Mouse (Mus musculus) testis, postnatal 10 days (tissue): ENCODE data around the gene Snu13.

Experiments used
- DNase-seq: peaks from one replicate; pipeline ENCODE4 v3.0.0; 2021; ENCODE audit warnings: low spot score

The Snu13 gene

DNA sequence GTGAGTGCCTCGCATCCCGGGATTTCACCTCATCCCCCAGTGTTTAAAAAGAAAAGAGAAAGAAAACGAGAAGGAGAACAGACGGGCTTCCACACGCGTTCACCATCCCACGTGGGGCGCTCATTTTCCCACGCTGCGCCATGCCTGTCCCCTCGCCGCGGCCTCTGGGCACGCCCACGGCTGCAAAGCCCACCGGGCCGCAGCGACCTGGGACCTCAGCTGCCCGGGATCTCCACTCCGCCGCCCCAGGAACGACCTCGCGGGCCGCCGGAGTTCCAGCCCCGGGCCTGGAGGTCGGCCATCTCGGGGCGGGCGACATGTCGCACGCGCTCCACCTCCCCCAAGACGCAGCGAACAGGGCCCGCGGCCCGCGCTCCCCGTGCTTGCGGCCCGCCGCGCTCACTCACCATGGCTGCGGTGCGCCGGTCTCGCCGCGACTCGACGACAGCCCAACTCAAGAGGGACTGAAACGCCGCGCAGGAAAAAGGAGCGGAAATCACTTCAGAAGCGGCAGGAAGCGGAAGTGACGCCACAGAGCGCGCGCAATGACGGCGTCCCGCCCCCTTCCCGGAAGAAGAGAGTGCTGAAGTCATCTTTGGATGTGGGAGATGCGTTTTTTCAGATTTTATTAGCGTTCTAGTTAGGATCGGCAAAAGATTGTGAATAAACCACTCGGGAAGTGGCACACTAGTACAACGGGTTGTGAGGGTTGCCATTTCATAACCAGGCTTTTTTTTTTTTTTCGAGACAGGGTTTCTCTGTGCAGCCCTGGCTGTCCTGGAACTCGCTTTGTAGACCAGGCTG lies at the start of gene Snu13:
Gene Snu13, minus strand, starts transcription at position 519 of the 804 bp plus-strand sequence.
- DNase-seq = peak; percentile 94

DNA sequence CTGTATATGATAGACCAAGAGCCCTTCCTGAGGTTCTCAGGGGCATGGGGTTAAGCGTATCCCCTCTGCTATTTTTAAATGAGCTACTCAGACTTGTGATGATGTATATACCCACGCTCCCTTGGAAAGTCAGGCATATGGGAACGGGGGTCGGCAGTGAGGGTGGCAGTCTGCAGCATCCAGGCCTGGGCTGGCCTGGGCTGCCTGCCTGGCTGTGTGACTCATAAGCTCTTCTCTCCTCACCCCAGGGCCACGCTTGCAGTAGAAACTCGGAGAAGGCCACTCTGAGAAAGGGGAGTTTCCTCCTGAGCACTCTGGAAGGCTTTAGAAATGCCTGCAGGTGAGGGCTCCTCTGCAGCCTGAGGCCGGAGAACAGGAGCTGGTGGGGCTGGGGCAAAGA lies 43.7 kb upstream of the Snu13 start:
- DNase-seq = no peak

DNA sequence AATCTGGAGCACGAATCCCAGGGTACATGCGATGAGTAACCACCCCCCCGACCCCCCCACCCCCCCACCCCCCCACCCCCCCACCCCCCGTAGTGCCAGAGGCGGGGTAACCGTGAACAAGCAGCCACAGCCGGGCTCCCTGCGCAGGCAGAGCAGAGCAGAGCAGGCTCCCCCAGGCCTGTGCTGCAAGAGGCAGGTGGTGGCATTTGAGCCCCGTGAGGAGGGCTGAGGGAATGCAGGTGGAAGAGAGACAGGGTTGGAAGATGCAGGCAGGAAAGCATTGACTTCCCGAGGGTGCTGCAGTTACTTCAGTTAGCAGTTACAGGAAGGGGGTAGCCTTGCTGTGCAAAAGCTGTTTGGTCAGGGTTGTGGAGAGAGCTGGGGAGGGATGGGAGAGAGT lies 39.9 kb upstream of the Snu13 start:
- DNase-seq = no peak

DNA sequence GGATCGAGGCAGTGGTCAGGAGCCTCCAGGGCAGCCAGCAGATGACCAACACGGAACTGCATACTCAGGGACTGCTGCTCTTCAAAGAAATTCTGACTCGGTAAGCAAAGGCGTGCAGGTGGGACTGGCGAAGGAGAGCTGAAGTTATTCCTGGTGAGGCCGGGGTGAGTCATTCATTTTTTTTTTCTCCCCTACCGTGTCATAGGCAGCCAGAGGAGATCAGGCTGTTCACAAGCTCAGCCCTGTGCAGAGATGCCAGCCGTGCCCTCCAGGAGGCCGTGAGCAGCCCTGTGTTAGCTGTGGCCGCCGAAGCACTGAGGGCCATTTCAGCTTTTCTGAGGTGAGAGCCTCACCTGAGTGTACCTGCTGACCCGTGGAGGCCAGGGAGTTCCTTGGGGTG lies 38.7 kb upstream of the Snu13 start:
- no peak for DNase-seq

DNA sequence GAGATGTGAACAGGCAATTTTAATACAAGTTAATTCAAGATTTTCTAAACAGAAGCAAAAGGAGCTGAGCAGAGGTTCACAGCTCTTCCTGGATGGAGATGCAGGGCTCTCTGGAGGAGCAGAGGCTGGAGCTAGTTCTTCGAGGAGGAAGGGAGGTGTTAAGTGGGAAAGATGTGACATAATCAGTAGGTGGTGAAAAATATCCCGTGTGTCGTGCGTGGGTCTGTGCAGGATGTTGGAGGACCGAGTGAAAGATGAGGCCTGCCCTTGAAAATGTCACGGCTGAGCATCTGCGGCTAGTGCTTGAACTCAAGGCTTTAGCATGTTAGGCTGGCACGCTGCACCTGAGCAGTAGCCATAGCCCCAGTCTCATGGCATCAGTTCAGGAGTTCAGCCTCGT lies 38.2 kb upstream of the Snu13 start:
- no peak for DNase-seq

DNA sequence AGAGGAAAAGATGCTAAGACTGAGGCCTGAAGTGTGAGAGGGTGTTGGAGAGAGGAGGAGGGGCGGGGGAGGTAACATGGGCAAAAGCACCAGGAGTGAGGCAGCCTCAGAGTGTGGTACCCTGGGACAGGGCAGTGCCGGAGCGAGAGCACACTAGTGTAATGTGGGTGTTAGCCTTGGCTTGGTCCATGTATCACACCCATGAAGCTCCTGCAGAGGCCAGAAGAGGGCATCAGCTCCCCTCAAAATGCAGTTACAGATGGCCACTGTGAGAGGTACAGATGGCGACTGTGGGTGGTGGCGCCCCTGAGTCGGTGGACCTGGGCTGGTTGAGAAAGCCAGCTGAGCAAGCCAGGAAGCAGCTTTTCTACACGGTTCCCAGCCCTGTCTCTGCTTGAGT lies 33.8 kb upstream of the Snu13 start:
- no peak for DNase-seq

DNA sequence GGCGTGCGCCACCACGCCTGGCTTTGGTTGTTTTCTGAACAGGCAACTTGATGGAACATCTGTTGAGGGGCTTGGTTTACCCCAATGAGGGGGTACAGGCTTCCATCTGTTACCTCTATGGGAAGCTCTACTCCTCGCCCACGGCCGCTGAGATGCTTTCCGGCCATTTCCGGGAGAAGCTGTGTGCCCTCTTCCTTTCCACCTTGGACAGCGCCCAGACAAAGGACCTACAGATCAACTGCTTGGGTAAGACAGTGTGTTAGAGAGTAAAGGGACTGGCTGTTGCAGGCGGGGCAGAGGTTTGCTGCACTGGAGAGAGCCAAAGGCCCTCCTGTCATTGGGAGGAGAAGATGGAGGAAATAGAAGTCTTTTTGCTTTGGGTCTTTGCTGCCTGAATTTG lies 32.5 kb upstream of the Snu13 start:
- DNase-seq = no peak

DNA sequence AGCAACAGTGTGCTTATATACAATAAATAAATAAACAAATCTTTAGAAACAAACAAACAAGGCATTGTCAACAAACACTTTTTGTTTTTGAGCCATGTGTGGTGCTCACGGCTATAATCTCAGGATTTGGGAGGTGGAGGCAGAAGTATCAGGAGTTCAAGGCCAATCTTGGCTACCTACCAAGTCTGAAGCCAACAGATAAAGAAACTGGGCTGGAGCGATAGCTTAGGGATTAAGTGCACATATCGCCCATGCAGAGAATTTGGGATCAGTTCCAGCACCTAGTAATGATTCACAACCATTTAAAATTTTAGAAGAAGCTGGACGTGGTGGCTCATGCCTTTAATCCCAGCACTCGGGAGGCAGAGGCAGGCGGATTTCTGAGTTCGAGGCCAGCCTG lies 26.1 kb upstream of the Snu13 start:
- DNase-seq = no peak

DNA sequence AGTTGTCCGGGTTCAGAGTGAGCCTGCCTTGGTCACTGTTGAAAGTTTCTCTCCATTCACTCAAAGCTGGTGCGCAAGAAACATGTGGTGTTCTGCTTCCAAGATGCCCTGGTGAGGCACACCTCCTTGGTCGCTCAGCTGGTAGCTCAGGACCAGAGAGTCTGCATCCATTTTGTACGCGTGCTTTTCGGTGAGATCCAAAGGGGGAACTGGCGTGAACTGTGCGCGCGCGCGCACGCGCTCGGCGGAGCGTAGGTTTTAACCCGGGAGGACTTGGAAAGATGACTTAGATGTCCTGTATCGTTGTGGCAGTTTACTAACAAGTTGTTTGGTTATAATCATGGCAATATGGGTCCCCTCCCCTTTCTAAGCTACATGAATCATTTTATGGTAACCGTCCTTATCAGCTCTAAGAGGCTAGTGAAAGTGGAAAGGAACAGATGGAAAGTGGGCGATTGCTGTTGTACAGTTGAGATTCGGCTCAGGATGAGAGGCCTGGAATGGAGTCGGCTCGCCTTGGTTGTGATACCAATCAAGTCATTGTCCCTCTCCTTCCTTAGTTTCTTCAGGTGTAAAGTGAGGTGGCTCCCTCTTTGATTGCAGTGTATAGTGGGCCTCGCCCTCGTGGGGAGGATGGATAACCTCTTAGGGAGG lies 24.5 kb upstream of the Snu13 start:
- DNase-seq = no peak

DNA sequence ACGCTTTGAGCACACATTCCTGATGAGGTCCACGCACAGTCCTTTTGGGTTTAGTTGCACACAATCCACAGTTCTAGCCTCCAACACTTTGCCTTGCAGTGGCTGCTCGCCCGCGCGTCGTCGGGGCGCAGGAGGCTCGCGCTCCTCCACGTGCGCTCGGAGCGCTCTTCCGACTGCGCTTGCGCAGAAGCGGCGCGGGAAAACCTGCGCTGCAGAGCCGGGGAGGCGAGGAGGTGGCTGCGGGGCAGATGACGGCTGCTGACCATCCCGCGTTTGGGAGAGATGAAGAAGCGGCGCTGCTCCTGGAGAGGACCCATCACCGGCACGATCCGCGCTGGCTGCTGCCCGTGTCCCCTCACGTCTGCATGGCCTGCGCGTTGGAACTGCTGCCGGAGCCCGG lies 22.5 kb upstream of the Snu13 start, which contains the start of gene Mei1:
Gene Mei1, plus strand, starts transcription at position 99 of the 400 bp plus-strand sequence.
- peak; percentile 47 for DNase-seq

DNA sequence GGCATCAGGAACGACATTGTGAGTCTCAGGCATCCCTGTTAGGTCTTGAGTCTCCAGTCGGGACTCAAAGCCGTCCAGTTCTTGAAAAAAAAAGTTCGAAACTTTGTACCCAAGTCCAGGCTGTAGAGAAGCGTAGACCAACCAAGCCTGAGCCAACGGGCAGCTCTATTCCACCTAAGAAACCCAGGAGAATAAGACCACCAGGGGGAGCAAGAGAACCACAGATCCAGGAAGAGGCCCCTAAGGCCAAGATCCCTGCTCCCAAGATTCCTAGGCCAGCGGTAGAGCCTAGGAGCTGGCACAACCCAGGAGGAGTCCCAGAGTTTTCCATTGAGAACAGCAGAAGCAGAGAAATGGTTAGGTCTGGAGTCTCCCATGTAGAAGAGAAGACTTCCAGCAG lies 18.1 kb upstream of the Snu13 start:
- peak; percentile 81 for DNase-seq

DNA sequence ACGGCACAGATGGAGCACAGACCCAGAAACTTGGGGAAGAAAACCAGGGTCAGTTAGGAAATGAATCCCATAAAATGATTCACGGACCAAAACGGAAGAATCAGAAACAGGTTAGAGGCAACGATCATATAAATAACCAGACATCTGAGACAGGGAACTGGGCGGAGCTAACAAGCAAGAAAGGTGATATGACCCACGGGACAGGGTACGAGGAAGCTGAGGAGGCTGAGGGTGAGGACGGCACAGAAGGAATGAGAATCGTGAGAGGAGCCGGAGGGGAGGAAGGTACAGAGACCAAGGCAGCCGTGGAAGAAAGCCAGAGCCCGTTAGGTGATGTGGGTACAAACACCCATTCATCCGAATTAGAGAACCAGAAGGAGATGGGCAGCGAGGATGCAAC lies 16.5 kb upstream of the Snu13 start:
- DNase-seq = no peak

DNA sequence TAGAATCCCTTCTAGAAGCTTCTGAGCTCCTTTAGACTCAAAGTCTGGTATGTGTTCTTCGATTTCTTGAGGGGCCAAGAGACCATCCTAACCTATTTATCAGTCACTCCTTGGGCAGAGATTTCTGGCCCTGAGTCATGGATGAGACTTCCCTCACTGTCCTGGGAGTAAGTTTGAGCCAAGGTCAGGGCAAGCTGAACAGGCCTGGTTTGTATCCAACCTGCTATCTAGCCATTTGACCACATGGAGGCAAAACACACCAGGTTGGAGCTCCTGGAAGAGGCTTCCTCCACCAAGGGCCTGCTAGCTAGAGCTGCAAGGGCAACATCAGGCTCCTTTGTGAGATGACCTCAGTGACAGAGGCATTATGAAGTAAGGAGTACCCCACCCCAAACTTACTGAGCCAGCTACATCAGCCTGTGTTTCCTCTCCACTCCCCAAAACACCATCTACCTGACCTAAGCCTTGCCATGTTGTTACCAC lies 11.4 kb upstream of the Snu13 start, which contains the start of gene 4930407I10Rik:
Gene 4930407I10Rik, plus strand, starts transcription at position 433 of the 483 bp plus-strand sequence.
- no peak for DNase-seq

DNA sequence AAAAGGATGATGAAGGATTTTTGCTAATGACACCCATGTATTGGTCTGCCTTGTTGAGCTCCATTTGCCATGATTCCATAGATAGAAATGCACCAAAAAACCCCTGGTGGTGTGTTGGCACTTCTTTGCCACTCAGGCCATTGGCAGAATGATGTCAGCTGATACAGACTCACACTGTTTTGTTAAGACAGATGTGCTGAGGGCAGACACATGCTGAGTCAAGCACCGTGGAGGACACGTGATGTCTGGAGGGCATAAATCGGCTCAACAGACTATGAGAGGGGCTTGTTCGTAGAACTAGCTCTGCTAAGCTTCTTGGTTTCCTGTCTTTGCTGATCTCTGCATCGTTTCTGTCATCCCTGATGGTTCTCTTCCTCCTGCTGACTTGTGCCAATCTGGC lies 5.1 kb upstream of the Snu13 start:
- no peak for DNase-seq

DNA sequence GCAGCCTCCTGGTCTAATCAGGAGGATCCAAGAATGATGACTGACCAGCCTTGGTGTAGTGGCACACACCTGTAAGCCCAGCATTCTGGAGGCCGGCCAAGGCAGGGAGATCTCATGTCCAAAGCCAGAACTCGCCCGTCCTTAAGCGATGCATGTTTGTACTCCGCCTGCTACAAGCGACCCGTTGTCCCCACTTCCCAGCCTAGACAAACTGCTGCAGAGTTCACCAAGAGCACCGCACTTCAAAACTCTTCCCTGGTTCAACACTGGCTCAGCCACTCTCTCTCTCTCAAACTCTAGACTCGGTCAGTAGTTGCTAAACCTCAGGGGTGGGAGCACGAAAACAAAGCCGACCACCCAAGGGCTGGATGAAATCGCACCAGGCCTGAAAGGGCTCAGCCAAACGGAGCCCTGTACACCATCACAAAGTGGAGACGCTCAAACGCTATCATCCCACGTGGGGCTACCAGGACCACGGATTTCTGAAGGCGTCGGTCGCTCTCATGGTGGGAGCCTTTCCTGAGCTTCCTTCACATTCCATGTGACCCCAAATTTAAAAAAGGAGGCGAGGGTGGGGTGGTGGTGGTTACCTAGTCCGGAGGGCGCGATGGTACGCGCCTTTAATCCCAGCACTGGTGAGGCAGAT lies 1.0 kb downstream of the Snu13 start:
- DNase-seq = peak; percentile 68

DNA sequence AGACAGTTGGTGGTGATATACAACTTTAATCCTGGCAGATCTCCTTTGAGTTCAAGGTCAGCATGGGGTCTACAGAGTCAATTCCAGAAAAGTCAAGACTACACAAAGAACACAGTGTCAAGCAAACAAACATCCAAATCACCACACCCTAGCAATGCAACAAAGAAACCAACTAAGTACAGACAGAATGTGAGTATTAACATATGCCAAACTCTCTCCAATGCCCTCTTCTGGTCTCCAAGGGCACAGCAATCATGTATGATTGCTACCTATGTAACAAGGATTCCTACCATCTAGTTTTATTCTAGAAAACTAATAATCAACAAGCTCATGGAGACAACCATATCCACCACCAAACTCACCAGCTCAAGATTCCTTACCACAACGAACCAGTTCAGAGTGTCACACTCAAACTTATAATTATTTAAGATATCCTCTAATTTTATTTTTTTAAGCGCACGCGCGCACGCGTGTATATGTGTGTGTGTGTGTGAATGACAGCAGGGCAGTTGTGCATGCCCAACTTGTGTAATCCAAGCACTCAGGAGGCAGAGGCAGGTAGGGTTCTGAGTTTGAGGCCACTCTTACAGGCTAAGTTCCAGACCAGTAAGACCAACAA lies 3.1 kb downstream of the Snu13 start:
- DNase-seq = no peak

DNA sequence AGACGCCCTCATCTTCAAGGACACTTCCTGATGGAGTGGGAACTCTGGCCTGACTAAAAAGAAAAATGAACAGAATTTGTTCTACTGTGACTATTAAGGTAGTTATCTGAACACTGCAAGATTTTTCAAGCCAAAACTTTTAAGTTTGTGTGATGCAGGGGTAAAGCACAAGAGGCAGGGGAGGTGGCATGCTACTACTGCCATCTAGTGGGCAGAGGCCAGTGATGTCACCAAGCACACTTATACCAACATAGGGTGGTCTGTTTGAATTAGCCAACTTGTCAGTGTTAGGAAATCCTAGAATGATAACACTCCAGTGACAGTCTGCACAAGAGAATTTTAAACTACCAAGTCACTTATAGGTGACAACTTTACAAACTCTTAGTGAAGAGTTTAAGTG lies 6.7 kb downstream of the Snu13 start:
- DNase-seq = no peak

DNA sequence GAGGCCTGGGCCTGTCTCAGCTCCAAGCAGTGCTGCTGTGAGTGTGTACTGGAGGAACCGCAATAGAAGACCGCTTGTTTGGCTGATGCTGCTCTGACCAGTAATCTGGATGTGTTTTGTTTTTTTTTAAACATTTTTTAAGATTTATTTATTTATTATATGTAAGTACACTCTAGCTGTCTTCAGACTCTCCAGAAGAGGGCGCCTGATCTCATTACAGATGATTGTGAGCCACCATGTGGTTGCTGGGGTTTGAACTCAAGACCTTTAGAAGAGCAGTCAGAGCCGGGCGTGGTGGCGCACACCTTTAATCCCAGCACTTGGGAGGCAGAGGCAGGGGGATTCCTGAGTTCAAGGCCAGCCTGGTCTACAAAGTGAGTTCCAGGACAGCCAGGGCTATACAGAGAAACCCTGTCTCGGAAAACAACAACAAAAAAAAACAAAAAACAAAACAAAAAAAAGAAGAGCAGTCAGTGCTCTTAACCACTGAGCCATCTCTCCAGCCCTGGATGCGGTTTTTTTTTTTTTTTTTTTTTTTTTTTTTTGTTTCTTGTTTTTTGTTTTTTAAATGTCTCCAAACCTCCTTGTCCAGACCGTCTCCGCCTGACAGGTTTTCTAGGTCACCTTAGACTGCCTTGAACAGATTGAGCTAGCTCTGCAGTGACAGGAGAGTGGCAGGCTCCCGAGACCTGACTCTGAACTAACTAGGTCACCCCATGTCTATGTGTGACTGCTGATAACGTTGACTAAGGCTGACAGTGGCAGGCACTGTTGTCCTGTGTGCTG lies 11.3 kb downstream of the Snu13 start:
- no peak for DNase-seq

DNA sequence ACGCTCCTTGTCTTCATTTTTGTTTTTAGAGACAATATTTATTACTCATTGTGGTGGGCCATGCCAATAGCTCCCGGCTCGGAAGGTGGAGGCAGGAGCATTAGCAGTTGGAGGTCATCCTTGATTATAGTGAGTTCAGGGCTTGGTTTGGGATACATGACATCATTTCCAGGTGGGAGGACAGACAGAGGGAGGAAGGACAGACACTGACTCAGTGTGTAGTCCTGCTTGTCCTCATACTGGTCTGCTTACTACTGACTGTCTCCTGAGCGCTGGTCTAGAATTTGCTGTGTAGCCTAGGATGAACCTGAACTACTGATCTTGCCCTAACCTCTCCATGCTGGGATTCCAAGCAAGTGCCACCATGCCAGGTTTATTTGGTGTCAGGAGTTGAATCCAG lies 13.6 kb downstream of the Snu13 start, which contains the start of gene Desi1:
Gene Desi1, minus strand, starts transcription at position 101 of the 400 bp plus-strand sequence.
- no peak for DNase-seq

DNA sequence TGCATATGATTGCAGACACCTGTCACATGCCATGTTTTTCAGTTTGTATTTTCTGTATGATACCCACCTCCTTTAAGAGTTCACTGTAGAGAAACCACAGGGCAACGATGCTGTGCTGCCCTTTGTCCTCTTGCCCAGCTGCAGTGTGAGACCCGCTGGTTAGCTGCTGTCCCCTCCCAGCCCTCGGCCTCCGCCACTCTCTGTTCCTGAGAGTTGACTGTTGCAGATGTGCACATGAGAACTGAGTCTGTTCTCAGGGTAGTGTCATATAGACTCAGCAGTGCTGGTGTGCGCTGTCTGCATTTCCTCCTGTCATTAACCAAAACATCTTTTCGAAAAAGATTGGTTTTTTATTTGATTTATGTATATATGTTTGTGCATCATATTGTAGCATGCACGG lies 15.0 kb downstream of the Snu13 start:
- no peak for DNase-seq

DNA sequence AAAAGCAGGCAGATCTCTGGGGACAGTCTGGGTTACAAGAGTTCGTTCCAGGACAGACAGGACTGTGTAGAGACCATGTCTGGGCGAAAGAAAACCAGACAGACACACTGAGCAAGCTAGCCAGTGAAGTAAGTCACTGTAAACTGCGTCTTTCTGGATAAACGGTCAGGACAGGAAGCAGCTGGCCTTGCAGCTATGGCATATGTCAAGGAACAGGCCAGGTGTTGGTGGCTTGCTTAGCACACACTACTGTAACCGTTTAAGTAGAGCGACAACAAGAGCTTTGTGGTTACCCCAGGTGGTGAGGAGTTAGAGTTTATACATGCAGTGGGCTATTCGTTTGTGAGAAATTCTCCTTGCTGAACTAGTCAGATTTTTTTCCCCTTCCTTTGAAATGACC lies 19.7 kb downstream of the Snu13 start:
- DNase-seq = no peak

DNA sequence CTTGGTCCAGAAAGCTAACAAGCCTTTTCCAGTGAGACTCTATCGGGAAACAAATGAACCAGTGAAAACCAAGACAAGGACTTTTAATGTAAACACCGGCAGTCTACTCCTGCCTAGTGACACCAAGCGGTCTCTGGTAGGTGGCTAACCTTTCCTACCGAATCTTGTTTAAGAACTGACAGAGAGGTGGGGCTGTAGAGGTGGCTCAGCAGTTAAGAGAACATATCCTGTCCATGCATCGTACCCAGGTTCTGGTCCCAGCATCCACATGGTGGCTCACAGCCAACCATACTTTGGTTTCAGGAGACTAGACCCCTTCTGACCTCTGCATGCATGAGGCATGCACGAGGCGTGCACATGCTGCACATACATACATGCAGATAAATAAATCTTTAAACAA lies 20.1 kb downstream of the Snu13 start:
- DNase-seq = no peak
